Mouse (Mus musculus): ENCODE data around the gene Slc38a1.

GRCm38 (mm10) chr15:96599852-96600781 lies 42.6 kb downstream of the Slc38a1 start:
- TF ChIP-seq CTCF (IDR thresholded peaks at IDR 0.05; ENCODE audit: low read depth, low read length) (no peak), POLR2A (IDR thresholded peaks at IDR 0.05; ENCODE audit: extremely low read depth, insufficient read depth, low read length) (no peak)

Data from liver, adult 2 months (tissue).